Mouse (Mus musculus) lung, postnatal 0 days (tissue): Measurements from ENCODE around the gene Psap.

Source experiments
- CTCF ChIP-seq: IDR thresholded peaks from 2 replicates; pipeline ENCODE4 v1.5.1; 2016; ENCODE audit warnings: antibody characterized with exemption, mild to moderate bottlenecking
- EP300 ChIP-seq: IDR thresholded peaks from 2 replicates; pipeline ENCODE4 v1.6.1; 2016; ENCODE audit warnings: antibody characterized with exemption, mild to moderate bottlenecking, control low read depth

GRCm38 (mm10) chr10:60256088-60256487, 21.3 kb upstream of the Psap start:
- no peak for TF ChIP-seq EP300
- TF ChIP-seq CTCF: no peak
